Mouse (Mus musculus) neural tube, embryonic 11.5 days (tissue): ENCODE results near the gene H2al1g. TPM values are rescaled to one million over a fixed set of nuclear protein-coding genes. Genes with fewer than 3 reads are reported as not detected.

Source experiments
- ATAC-seq: fragments of 200-750 bp; cut with Nextera tagmentation; 2 replicates; pipeline ENCODE4 v1.8.0; 2017; ENCODE audit warnings: moderate number of reproducible peaks, mild to moderate bottlenecking, moderate TSS enrichment, moderate library complexity; ENCODE audit not compliant: insufficient read depth, low FRiP score, low TSS enrichment
- DNase-seq: peaks from one replicate; pipeline ENCODE4 v3.0.0-alpha.2; 2015; ENCODE audit warnings: low spot score
- H3K27ac ChIP-seq: fragments of 300-500 bp; sonication (generic); 2 replicates; pipeline ENCODE4 v1.5.1; 2014; ENCODE audit warnings: low read depth, mild to moderate bottlenecking, low read length
- H3K27me3 ChIP-seq: fragments of 300-500 bp; sonication (generic); 2 replicates; pipeline ENCODE4 v1.6.1; 2014; ENCODE audit warnings: mild to moderate bottlenecking, low read length, mixed read lengths; ENCODE audit not compliant: control insufficient read depth, insufficient read depth
- H3K36me3 ChIP-seq: fragments of 300-500 bp; sonication (generic); 2 replicates; pipeline ENCODE4 v1.6.1; 2014; ENCODE audit warnings: mild to moderate bottlenecking, low read length, moderate library complexity, mixed read lengths; ENCODE audit not compliant: control insufficient read depth, insufficient read depth
- H3K4me1 ChIP-seq: fragments of 300-500 bp; sonication (generic); 2 replicates; pipeline ENCODE4 v1.6.1; 2014; ENCODE audit warnings: low read length, mixed read lengths; ENCODE audit not compliant: control insufficient read depth, insufficient read depth
- H3K4me2 ChIP-seq: fragments of 300-500 bp; sonication (generic); 2 replicates; pipeline ENCODE4 v1.6.1; 2014; ENCODE audit warnings: low read depth, mild to moderate bottlenecking, moderate library complexity
- H3K4me3 ChIP-seq: fragments of 300-500 bp; sonication (generic); 2 replicates; pipeline ENCODE4 v1.5.1; 2014; ENCODE audit warnings: low read depth, low read length
- H3K9ac ChIP-seq: fragments of 300-500 bp; sonication (generic); 2 replicates; pipeline ENCODE4 v1.6.1; 2014; ENCODE audit warnings: mild to moderate bottlenecking, low read length
- H3K9me3 ChIP-seq: fragments of 300-500 bp; sonication (generic); 2 replicates; pipeline ENCODE4 v1.6.1; 2016; ENCODE audit warnings: low read length; ENCODE audit not compliant: control insufficient read depth
- WGBS: fragments of 180-500 bp; shearing (Covaris S2); extraction: QIAGEN DNeasy Blood & Tissue Kit; methylation state at CpG from one replicate; pipeline ENCODE4 v1.1.7; 2014; 5-methylcytosine and 5-hydroxymethylcytosine counted together
- polyA plus RNA-seq: library from polyadenylated mRNA; unstranded; fragments of >200 nt; fragmentation: Nextera tagmentation; extraction: Ambion mirVana; gene quantifications from 2 replicates; pipeline ENCODE4 v1.2.1, GENCODE M21; 2014

H2al1g gene
- polyA plus RNA-seq, 1 experiment from 2014 or later: not detected

DNA sequence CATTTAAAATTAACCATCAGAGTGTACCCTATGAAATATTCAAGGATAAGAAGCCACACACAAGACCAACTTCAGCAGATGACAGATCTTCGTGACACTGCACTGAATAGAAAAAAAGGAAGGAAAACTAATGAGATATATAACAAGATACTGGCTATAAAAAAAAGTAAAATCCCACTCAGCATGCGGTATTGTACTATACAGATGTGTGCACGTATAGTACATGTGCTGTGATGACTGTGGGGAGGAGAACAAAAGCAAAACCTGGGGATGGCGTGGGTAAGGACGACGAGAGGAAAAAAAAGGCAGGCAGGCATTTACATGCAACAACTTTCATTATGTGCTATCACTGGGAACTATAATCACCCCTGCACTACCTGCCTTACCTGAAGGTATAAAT lies 42.8 kb downstream of the H2al1g start:
- 0 out of 2 replicates have a peak, but pooled peaks cover 2% of the 10 kb centered on the region for H3K27me3 ChIP-seq
- no peaks in the 10 kb centered on the region for H3K36me3 ChIP-seq
- H3K9ac ChIP-seq: no peak overlapping the region
- no peaks in the 10 kb centered on the region for H3K4me1 ChIP-seq
- WGBS: 92% methylated on average over 6 of the region's 6 CpGs
- H3K27ac ChIP-seq: no peak overlapping the region
- H3K9me3 ChIP-seq: no peaks in the 10 kb centered on the region
- no peak for ATAC-seq
- H3K4me2 ChIP-seq: no peak overlapping the region
- no peak overlapping the region for H3K4me3 ChIP-seq
- no peak for DNase-seq

DNA sequence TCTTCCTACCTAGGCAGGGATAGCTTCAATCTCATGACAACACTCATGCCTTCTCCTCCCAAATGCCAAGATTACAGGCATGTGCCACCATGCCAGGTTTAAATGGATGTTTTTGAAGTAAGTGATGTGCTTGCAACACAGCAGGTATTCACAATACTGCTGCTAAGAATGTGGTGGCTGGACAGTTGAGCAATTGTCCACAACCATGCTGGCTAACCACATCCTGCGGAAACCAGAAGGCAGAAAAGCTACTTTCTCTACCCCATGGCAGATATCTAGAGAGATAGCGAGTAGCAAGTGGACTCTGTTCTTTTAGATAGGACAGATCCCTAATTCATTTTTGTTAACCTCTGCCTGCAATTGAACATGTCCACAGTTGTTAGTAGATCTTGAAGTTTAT lies 43.2 kb downstream of the H2al1g start:
- H3K9ac ChIP-seq: no peak overlapping the region
- H3K27ac ChIP-seq: no peak overlapping the region
- WGBS: 91% methylated on average over 2 of the region's 2 CpGs
- 0 out of 2 replicates have a peak, but pooled peaks cover 2% of the 10 kb centered on the region for H3K27me3 ChIP-seq
- H3K36me3 ChIP-seq: no peaks in the 10 kb centered on the region
- DNase-seq: no peak
- H3K4me3 ChIP-seq: no peak overlapping the region
- H3K9me3 ChIP-seq: no peaks in the 10 kb centered on the region
- ATAC-seq: no peak
- H3K4me1 ChIP-seq: no peaks in the 10 kb centered on the region
- no peak overlapping the region for H3K4me2 ChIP-seq

DNA sequence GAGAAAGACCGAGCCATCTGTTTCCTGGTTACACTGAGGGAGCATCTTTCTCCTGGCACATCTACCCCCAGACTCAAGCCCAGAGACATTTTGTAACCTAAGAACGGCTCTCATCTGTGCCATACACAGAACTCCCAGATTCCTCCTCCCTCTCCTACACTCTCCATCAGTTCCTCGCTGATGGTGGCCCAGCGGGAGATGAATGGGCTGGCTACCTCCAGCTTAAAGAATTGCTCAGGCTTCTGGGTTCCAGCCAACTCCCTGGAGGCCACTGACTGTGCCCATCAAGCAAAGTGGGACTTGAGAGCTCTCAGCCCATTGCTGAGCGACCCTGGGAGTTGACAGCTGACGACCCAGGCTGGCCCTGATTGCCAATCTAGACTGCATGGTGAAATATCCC lies 45.8 kb downstream of the H2al1g start:
- DNase-seq (no peak), ATAC-seq (no peak)
- no peak overlapping the region for H3K4me2 ChIP-seq
- 0 out of 2 replicates have a peak, but pooled peaks cover 2% of the 10 kb centered on the region for H3K27me3 ChIP-seq
- no peaks in the 10 kb centered on the region for H3K36me3 ChIP-seq
- no peaks in the 10 kb centered on the region for H3K9me3 ChIP-seq
- 64% methylated on average over 6 of the region's 6 CpGs for WGBS
- H3K4me1 ChIP-seq: no peaks in the 10 kb centered on the region
- no peak overlapping the region for H3K9ac ChIP-seq
- H3K27ac ChIP-seq: no peak overlapping the region
- no peak overlapping the region for H3K4me3 ChIP-seq

GRCm38 (mm10) chrX:11365151-11365550 lies 47.1 kb downstream of the H2al1g start:
- no peaks in the 10 kb centered on the region for H3K9me3 ChIP-seq
- H3K9ac ChIP-seq: no peak overlapping the region
- DNase-seq (no peak), ATAC-seq (no peak)
- no peak overlapping the region for H3K27ac ChIP-seq
- no peaks in the 10 kb centered on the region for H3K36me3 ChIP-seq
- H3K4me1 ChIP-seq: no peaks in the 10 kb centered on the region
- no peak overlapping the region for H3K4me2 ChIP-seq
- no peak overlapping the region for H3K4me3 ChIP-seq
- WGBS: 58% methylated on average over 12 of the region's 12 CpGs
- 0 out of 2 replicates have a peak, but pooled peaks cover 2% of the 10 kb centered on the region for H3K27me3 ChIP-seq

Other genes with a start within 250 kb of the H2al1g start
- gene H2al1a, start 19.0 kb upstream of the H2al1g start, polyA plus RNA-seq: not detected in 2 replicates
- gene H2al1b, start 15.8 kb upstream of the H2al1g start, polyA plus RNA-seq: not detected in 2 replicates
- gene H2al1c, start 12.6 kb upstream of the H2al1g start, polyA plus RNA-seq: not detected in 2 replicates
- not detected in 2 replicates for gene H2al1d, start 9.4 kb upstream of the H2al1g start, polyA plus RNA-seq
- not detected in 2 replicates for gene H2al1e, start 6.3 kb upstream of the H2al1g start, polyA plus RNA-seq
- gene H2al1f, start 3.1 kb upstream of the H2al1g start, polyA plus RNA-seq: not detected in 2 replicates
- not detected in 2 replicates for gene H2al1h, start 3.2 kb downstream of the H2al1g start, polyA plus RNA-seq
- not detected in 2 replicates for gene H2al1i, start 6.4 kb downstream of the H2al1g start, polyA plus RNA-seq
- gene H2al1j, start 9.6 kb downstream of the H2al1g start, polyA plus RNA-seq: not detected in 2 replicates